Mouse (Mus musculus) intestine, embryonic 15.5 days (tissue): Measurements from ENCODE around the gene Tbx21. TPM values are rescaled to one million over a fixed set of nuclear protein-coding genes. Genes with fewer than 3 reads are reported as not detected.
A peak's percentile ranks its signal among the peaks of the same experiment; 100 is the strongest.

Experiments
- ATAC-seq: fragments of 200-750 bp; cut with Nextera tagmentation; 2 replicates; pipeline ENCODE4 v1.8.0; 2017; ENCODE audit warnings: moderate TSS enrichment, moderate library complexity
- H3K27ac ChIP-seq: fragments of 300-500 bp; sonication (generic); 2 replicates; pipeline ENCODE4 v1.5.1; 2015; ENCODE audit warnings: mild to moderate bottlenecking, inconsistent platforms
- H3K27me3 ChIP-seq: fragments of 300-500 bp; sonication (generic); replicated peaks from 2 replicates; pipeline ENCODE4 v1.6.1; 2015; ENCODE audit warnings: inconsistent platforms
- H3K36me3 ChIP-seq: fragments of 300-500 bp; sonication (generic); 2 replicates; pipeline ENCODE4 v1.6.1; 2015; ENCODE audit warnings: inconsistent platforms
- H3K4me1 ChIP-seq: fragments of 300-500 bp; sonication (generic); replicated peaks from 2 replicates; pipeline ENCODE4 v1.6.1; 2015; ENCODE audit warnings: inconsistent platforms
- H3K4me2 ChIP-seq: fragments of 300-500 bp; sonication (generic); replicated peaks from 2 replicates; pipeline ENCODE4 v1.6.1; 2015; ENCODE audit warnings: mild to moderate bottlenecking, inconsistent platforms
- H3K4me3 ChIP-seq: fragments of 300-500 bp; sonication (generic); replicated peaks from 2 replicates; pipeline ENCODE4 v1.5.1; 2015; ENCODE audit warnings: inconsistent platforms
- H3K9ac ChIP-seq: fragments of 300-500 bp; sonication (generic); 2 replicates; pipeline ENCODE4 v1.6.1; 2015; ENCODE audit warnings: inconsistent platforms
- H3K9me3 ChIP-seq: fragments of 300-500 bp; sonication (generic); 2 replicates; pipeline ENCODE4 v1.6.1; 2016; ENCODE audit warnings: inconsistent platforms
- WGBS: fragments of 180-500 bp; shearing (Covaris S2); methylation state at CpG from one replicate; pipeline ENCODE4 v1.1.7; 2015; 5-methylcytosine and 5-hydroxymethylcytosine counted together
- polyA plus RNA-seq: library from polyadenylated mRNA; unstranded; fragments of >200 nt; fragmentation: Nextera tagmentation; extraction: Ambion mirVana; gene quantifications from 2 replicates; pipeline ENCODE4 v1.2.1, GENCODE M21; 2015

The Tbx21 gene
- polyA plus RNA-seq, 1 experiment from 2014 or later, result 0.24 TPM

GRCm38 (mm10) chr11:97128956-97129355 is 13.8 kb upstream of the Tbx21 start:
- 74% methylated on average over 3 of the region's 3 CpGs for WGBS

GRCm38 (mm10) chr11:97127470-97128223 is 12.5 kb upstream of the Tbx21 start:
- Histone ChIP-seq H3K9me3 (no peaks in the 10 kb centered on the region), H3K9ac (peak overlapping the region; percentile 58; the same call in 1 of the 2 replicates), H3K36me3 (no peaks in the 10 kb centered on the region), H3K27me3 (peaks cover 16% of the 10 kb centered on the region), H3K27ac (no peak overlapping the region), H3K4me2 (peak overlapping the region; percentile 95), H3K4me1 (peaks cover 4% of the 10 kb centered on the region; the same call in 1 of the 2 replicates), H3K4me3 (peak overlapping the region; percentile 52)
- ATAC-seq, result peak; percentile 29
- 21% methylated on average over 19 of the region's 19 CpGs for WGBS

More at GRCm38 (mm10) chr11:97128956-97129355, 13.8 kb upstream of the Tbx21 start:
- ATAC-seq, result no peak
- Histone ChIP-seq H3K4me3 (no peak overlapping the region), H3K36me3 (no peaks in the 10 kb centered on the region), H3K9me3 (no peaks in the 10 kb centered on the region), H3K27me3 (peaks cover 22% of the 10 kb centered on the region), H3K9ac (no peak overlapping the region), H3K4me1 (peaks cover 4% of the 10 kb centered on the region; the same call in 1 of the 2 replicates), H3K4me2 (no peak overlapping the region), H3K27ac (no peak overlapping the region)

- Histone ChIP-seq H3K27ac (no peak overlapping the region), H3K36me3 (no peaks in the 10 kb centered on the region), H3K4me1 (peaks cover 4% of the 10 kb centered on the region; the same call in 1 of the 2 replicates), H3K4me3 (peak overlapping the region; percentile 52), H3K9ac (peak overlapping the region; percentile 58), H3K9me3 (no peaks in the 10 kb centered on the region), H3K27me3 (peaks cover 12% of the 10 kb centered on the region), H3K4me2 (peak overlapping the region; percentile 95)
- 4% methylated on average over 32 of the region's 32 CpGs for WGBS
- peak; percentile 89 for ATAC-seq
Observed at GRCm38 (mm10) chr11:97126645-97127468, 11.7 kb upstream of the Tbx21 start.

- Histone ChIP-seq H3K27me3 (peaks cover 6% of the 10 kb centered on the region), H3K36me3 (no peaks in the 10 kb centered on the region), H3K9ac (no peak overlapping the region), H3K9me3 (no peaks in the 10 kb centered on the region), H3K27ac (no peak overlapping the region), H3K4me2 (no peak overlapping the region), H3K4me1 (peaks cover 4% of the 10 kb centered on the region; the same call in 1 of the 2 replicates), H3K4me3 (no peak overlapping the region)
- ATAC-seq, result no peak
- WGBS, result 56% methylated on average over 10 of the region's 10 CpGs
Observed at GRCm38 (mm10) chr11:97124266-97125036, 9.3 kb upstream of the Tbx21 start.

DNA sequence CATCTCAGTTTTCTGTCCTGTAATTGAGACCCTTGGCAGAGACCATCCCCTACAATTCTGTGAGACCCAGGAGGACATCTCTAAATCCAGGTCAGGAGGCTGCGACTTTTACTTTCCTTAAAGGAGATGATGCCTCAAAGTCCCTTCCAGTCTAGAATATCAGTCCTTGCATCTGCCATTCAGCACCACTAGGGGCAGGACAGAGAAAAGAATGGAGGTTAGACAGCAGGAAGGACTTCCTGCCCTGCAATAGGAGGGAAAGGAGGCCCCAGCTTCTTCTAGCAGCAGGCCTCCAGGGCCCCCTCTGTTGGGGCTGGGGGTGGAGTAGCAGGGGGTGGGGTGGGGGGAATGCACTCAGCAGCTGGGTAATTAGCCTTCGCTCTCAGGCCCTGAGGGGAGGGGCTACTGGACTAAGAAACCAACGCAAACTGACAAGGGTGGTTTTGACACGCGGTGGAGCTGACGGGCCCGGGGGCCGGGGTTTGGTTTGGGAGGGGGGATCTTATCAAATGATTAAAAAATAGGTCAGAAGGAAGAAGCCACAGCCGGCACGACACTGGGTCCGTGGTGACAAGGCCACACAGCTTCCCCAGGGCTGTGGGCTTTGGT is 8.3 kb upstream of the Tbx21 start:
- no peak for ATAC-seq
- 21% methylated on average over 11 of the region's 11 CpGs for whole genome bisulfite sequencing
- H3K27ac ChIP-seq, result no peak overlapping the region

GRCm38 (mm10) chr11:97120641-97121040 is 5.5 kb upstream of the Tbx21 start:
- Histone ChIP-seq H3K4me2 (no peak overlapping the region), H3K27me3 (peaks cover 37% of the 10 kb centered on the region), H3K9ac (no peak overlapping the region), H3K4me1 (peaks cover 2% of the 10 kb centered on the region), H3K36me3 (no peaks in the 10 kb centered on the region), H3K9me3 (no peaks in the 10 kb centered on the region), H3K27ac (no peak overlapping the region), H3K4me3 (no peak overlapping the region)
- 74% methylated on average over 3 of the region's 3 CpGs for WGBS
- no peak for ATAC-seq

More for the DNA sequence above, 8.3 kb upstream of the Tbx21 start:
- Histone ChIP-seq H3K4me3 (no peak overlapping the region), H3K9ac (no peak overlapping the region), H3K9me3 (no peaks in the 10 kb centered on the region), H3K4me1 (peaks cover 4% of the 10 kb centered on the region; the same call in 1 of the 2 replicates), H3K36me3 (no peaks in the 10 kb centered on the region), H3K4me2 (no peak overlapping the region), H3K27me3 (peaks cover 14% of the 10 kb centered on the region)

DNA sequence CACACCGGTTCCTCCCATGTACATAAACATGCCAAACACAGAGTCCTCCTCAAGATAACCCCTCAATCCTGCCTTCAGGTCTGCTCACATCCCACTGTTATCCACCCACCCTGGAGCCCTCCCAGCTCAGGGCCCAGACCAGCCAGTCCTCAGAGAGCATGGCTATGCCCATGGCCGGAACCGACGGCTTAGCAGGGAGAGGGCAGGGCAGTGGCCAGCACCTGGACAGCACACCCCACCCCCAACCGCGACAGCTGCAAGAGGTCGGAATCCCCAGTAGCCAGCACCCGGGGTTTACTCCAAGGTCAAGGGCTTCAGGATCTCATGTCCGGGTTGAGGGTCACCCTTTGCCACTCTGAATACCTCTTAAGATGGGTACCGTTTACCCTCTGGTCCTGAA is 5.1 kb upstream of the Tbx21 start:
- 56% methylated on average over 10 of the region's 10 CpGs for WGBS
- Histone ChIP-seq H3K27me3 (peaks cover 42% of the 10 kb centered on the region), H3K4me1 (peaks cover 7% of the 10 kb centered on the region), H3K4me3 (no peak overlapping the region), H3K9me3 (no peaks in the 10 kb centered on the region), H3K9ac (no peak overlapping the region), H3K27ac (no peak overlapping the region), H3K4me2 (no peak overlapping the region), H3K36me3 (no peaks in the 10 kb centered on the region)
- ATAC-seq, result no peak

DNA sequence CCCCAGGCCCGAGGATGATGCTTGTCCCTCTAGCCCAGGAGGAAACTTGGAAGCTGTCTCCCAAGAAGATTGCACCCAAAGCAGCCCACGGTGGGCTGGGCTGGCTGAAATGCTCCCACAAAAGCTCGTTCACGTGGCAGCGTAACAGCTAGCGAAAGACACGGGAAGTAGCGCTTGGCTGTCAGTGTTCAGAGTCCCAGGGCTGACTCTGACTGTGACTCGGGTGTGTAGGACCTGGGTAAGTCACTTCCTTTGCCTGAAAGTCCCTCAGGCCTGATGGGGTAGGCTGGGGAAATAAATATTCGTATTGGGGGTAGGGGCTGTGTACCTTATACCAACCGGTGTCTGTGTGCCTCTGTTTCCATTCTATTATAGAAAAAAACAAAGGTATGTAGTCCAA is 666 bp upstream of the Tbx21 start:
- Histone ChIP-seq H3K4me1 (peaks cover 15% of the 10 kb centered on the region), H3K9ac (no peak overlapping the region), H3K4me3 (0 out of 2 replicates have a peak overlapping the region, but pooled peaks have one; percentile 39), H3K9me3 (no peaks in the 10 kb centered on the region), H3K27ac (no peak overlapping the region), H3K27me3 (peaks cover 63% of the 10 kb centered on the region), H3K36me3 (no peaks in the 10 kb centered on the region), H3K4me2 (peak overlapping the region; percentile 76)
- ATAC-seq, result no peak
- WGBS, result 9% methylated on average over 11 of the region's 11 CpGs

GRCm38 (mm10) chr11:97112519-97113125 is 2.5 kb downstream of the Tbx21 start:
- peaks cover 50% of the 10 kb centered on the region for H3K27me3 ChIP-seq
- 82% methylated on average over 9 of the region's 9 CpGs for WGBS

DNA sequence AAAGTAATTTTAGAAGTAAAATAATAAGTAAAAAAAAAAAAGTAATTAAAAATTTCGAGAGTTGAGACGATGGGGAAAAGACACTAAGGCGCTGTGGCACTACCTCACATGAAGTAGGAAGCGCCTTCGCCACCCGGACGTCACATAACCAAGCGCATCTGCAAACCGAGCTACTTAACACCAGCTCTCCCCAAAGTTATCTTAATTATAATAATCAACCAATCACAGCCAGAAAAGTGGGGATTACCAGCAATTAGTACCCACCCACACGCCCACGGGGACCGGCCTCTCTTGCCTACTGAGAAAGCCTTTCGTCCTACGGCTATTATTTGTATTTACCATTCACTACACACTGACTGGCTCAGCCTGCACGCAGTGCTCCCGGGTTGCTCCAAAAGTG is 6.2 kb downstream of the Tbx21 start:
- H3K4me1 ChIP-seq, result no peaks in the 10 kb centered on the region
- 77% methylated on average over 16 of the region's 16 CpGs for WGBS
- H3K27ac ChIP-seq, result no peak overlapping the region
- H3K36me3 ChIP-seq, result no peaks in the 10 kb centered on the region
- peaks cover 15% of the 10 kb centered on the region for H3K27me3 ChIP-seq
- H3K4me3 ChIP-seq, result no peak overlapping the region
- no peak overlapping the region for H3K4me2 ChIP-seq
- H3K9ac ChIP-seq, result no peak overlapping the region
- no peaks in the 10 kb centered on the region for H3K9me3 ChIP-seq
- no peak for ATAC-seq

More at GRCm38 (mm10) chr11:97112519-97113125, 2.5 kb downstream of the Tbx21 start:
- no peaks in the 10 kb centered on the region for H3K36me3 ChIP-seq
- no peak for ATAC-seq
- H3K9ac ChIP-seq, result no peak overlapping the region
- no peaks in the 10 kb centered on the region for H3K9me3 ChIP-seq
- peaks cover 15% of the 10 kb centered on the region for H3K4me1 ChIP-seq
- no peak overlapping the region for H3K27ac ChIP-seq
- no peak overlapping the region for H3K4me3 ChIP-seq
- H3K4me2 ChIP-seq, result no peak overlapping the region

DNA sequence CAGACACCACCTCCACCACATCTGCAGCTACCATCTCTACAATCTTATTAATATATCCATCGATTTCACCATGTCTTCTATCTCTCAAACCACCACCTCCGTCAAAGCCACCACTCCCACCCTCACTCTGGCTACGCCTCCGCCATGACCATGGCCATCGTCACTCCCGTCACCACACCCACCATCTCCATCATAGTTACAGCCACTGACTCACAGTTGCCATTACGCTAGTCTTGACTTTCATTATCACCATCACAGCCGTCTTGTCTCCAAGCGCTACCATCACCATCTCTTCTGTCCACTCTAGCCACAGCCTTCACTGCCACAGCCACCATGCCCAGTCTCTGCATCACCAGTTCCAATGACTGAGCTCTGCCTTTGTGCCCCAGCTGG is 11.0 kb downstream of the Tbx21 start:
- ATAC-seq, result no peak
- WGBS, result 92% methylated on average over 9 of the region's 9 CpGs
- Histone ChIP-seq H3K4me3 (no peak overlapping the region), H3K36me3 (no peaks in the 10 kb centered on the region), H3K27ac (no peak overlapping the region), H3K4me1 (no peaks in the 10 kb centered on the region), H3K4me2 (no peak overlapping the region), H3K9ac (no peak overlapping the region), H3K9me3 (no peaks in the 10 kb centered on the region), H3K27me3 (peaks cover 10% of the 10 kb centered on the region)
